Mouse (Mus musculus) embryo, embryonic 10 days (tissue): ENCODE results near the gene Cbfa2t3.

ENCODE experiments used
- DNase-seq: peaks from one replicate; pipeline ENCODE4 v3.0.0-alpha.2; 2015; ENCODE audit warnings: low spot score

The Cbfa2t3 gene

GRCm38 (mm10) chr8:122699005-122699492 is at the start of gene Cbfa2t3:
TSS of gene Cbfa2t3 (minus strand) at chr8:122699109.
- DNase-seq = peak; percentile 26

GRCm38 (mm10) chr8:122747825-122748224 is 48.9 kb upstream of the Cbfa2t3 start:
- DNase-seq = no peak

- DNase-seq = no peak
These were observed 47.5 kb upstream of the Cbfa2t3 start for GRCm38 (mm10) chr8:122746439-122746838.

- peak; percentile 14 for DNase-seq
These were observed 46.9 kb upstream of the Cbfa2t3 start for GRCm38 (mm10) chr8:122745750-122746275.

- peak; percentile 22 for DNase-seq
These were observed 46.3 kb upstream of the Cbfa2t3 start for GRCm38 (mm10) chr8:122745022-122745749.

- no peak for DNase-seq
These were observed 43.6 kb upstream of the Cbfa2t3 start for GRCm38 (mm10) chr8:122742471-122742870.

- peak; percentile 38 for DNase-seq
These were observed 40.3 kb upstream of the Cbfa2t3 start for GRCm38 (mm10) chr8:122739102-122739725.

GRCm38 (mm10) chr8:122737886-122738285 is 39.0 kb upstream of the Cbfa2t3 start:
- DNase-seq = no peak

- DNase-seq = peak; percentile 63
These were observed 38.2 kb upstream of the Cbfa2t3 start for GRCm38 (mm10) chr8:122737071-122737470.

- no peak for DNase-seq
These were observed 37.7 kb upstream of the Cbfa2t3 start for GRCm38 (mm10) chr8:122736623-122737022.

- no peak for DNase-seq
These were observed 36.9 kb upstream of the Cbfa2t3 start for GRCm38 (mm10) chr8:122735542-122736473.

GRCm38 (mm10) chr8:122735110-122735509 is 36.2 kb upstream of the Cbfa2t3 start:
- no peak for DNase-seq

GRCm38 (mm10) chr8:122728630-122729029 is 29.7 kb upstream of the Cbfa2t3 start:
- DNase-seq = no peak

- DNase-seq = no peak
These were observed 28.5 kb upstream of the Cbfa2t3 start for GRCm38 (mm10) chr8:122727412-122727811.

GRCm38 (mm10) chr8:122726789-122727188 is 27.9 kb upstream of the Cbfa2t3 start:
- DNase-seq = no peak

- DNase-seq = no peak
These were observed 26.3 kb upstream of the Cbfa2t3 start for GRCm38 (mm10) chr8:122725187-122725586.

GRCm38 (mm10) chr8:122720811-122721640 is 22.1 kb upstream of the Cbfa2t3 start:
- no peak for DNase-seq

- DNase-seq = peak; percentile 47
These were observed 21.3 kb upstream of the Cbfa2t3 start for GRCm38 (mm10) chr8:122720070-122720729.

GRCm38 (mm10) chr8:122719500-122720065 is 20.7 kb upstream of the Cbfa2t3 start:
- DNase-seq = peak; percentile 56
